Mouse (Mus musculus) kidney, postnatal 0 days (tissue): Measurements from ENCODE around the gene Clpx. TPM values are rescaled to one million over a fixed set of nuclear protein-coding genes. Genes with fewer than 3 reads are reported as not detected.
A peak's percentile ranks its signal among the peaks of the same experiment; 100 is the strongest.

Source experiments
- ATAC-seq: fragments of 200-750 bp; cut with Nextera tagmentation; replicated peaks from 2 replicates; pipeline ENCODE4 v1.8.0; 2017; ENCODE audit warnings: low read depth, moderate number of reproducible peaks, moderate TSS enrichment, moderate library complexity; ENCODE audit not compliant: low FRiP score
- DNase-seq: peaks from one replicate; pipeline ENCODE4 v3.0.0-alpha.2; 2016; ENCODE audit warnings: low spot score
- H3K27ac ChIP-seq: fragments of 300-500 bp; sonication (generic); 2 replicates; pipeline ENCODE4 v1.5.1; 2014; ENCODE audit warnings: mild to moderate bottlenecking
- H3K27me3 ChIP-seq: fragments of 300-500 bp; sonication (generic); 2 replicates; pipeline ENCODE4 v1.6.1; 2014; ENCODE audit warnings: low read length, mixed read lengths; ENCODE audit not compliant: insufficient read depth
- H3K36me3 ChIP-seq: fragments of 300-500 bp; sonication (generic); 2 replicates; pipeline ENCODE4 v1.6.1; 2014; ENCODE audit warnings: low read length, mixed read lengths; ENCODE audit not compliant: insufficient read depth
- H3K4me1 ChIP-seq: fragments of 300-500 bp; sonication (generic); replicated peaks from 2 replicates; pipeline ENCODE4 v1.6.1; 2014; ENCODE audit warnings: antibody characterized with exemption, low read length, mixed read lengths; ENCODE audit not compliant: insufficient read depth
- H3K4me2 ChIP-seq: fragments of 300-500 bp; sonication (generic); 2 replicates; pipeline ENCODE4 v1.6.1; 2014; ENCODE audit warnings: mild to moderate bottlenecking, low read length, moderate library complexity, mixed read lengths
- H3K4me3 ChIP-seq: fragments of 300-500 bp; sonication (generic); replicated peaks from 2 replicates; pipeline ENCODE4 v1.5.1; 2014; ENCODE audit warnings: low read depth, low read length
- H3K9ac ChIP-seq: fragments of 300-500 bp; sonication (generic); 2 replicates; pipeline ENCODE4 v1.6.1; 2014; ENCODE audit warnings: low read depth, low read length
- H3K9me3 ChIP-seq: fragments of 300-500 bp; sonication (generic); replicated peaks from 2 replicates; pipeline ENCODE4 v1.6.1; 2016; ENCODE audit warnings: low read length, inconsistent platforms, mixed read lengths
- CTCF ChIP-seq: IDR thresholded peaks from 2 replicates; pipeline ENCODE4 v1.5.1; 2016; ENCODE audit warnings: antibody characterized with exemption, low read depth, mild to moderate bottlenecking, moderate library complexity
- WGBS: fragments of 180-500 bp; shearing (Covaris S2); extraction: QIAGEN DNeasy Blood & Tissue Kit; methylation state at CpG from one replicate; pipeline ENCODE4 v1.1.7; 2014; 5-methylcytosine and 5-hydroxymethylcytosine counted together
- polyA plus RNA-seq: library from polyadenylated mRNA; unstranded; fragments of >200 nt; fragmentation: Nextera tagmentation; extraction: Ambion mirVana; gene quantifications from 2 replicates; pipeline ENCODE4 v1.2.1, GENCODE M21; 2015

The Clpx gene
- polyA plus RNA-seq, 1 experiment from 2014 or later, result 62.3 TPM

DNA sequence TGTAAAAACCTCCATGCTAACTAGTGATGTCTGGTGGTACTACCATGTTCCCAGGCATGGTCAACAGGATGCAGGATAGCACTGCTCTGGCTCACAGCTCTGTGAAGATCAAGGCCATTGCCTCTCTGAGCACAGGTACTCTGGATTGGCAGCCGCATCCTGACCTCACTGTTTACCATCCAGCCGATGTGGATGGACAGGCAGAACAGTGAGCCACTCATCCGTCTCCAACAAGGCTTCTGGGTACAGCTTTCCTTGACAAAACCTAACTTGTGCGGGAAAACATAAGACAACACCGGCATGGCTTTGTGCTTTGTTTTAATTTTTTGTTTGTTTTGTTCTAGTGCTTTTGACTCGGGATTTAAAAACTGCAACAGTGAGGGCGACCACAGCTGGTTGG is 71.7 kb downstream of the Clpx start:
- Histone ChIP-seq H3K27me3 (no peaks in the 10 kb centered on the region), H3K9me3 (no peaks in the 10 kb centered on the region), H3K4me3 (no peak overlapping the region), H3K4me2 (no peak overlapping the region), H3K9ac (no peak overlapping the region), H3K36me3 (peaks cover 7% of the 10 kb centered on the region; the same call in 1 of the 2 replicates), H3K27ac (no peak overlapping the region), H3K4me1 (no peaks in the 10 kb centered on the region)
- 87% methylated on average over 7 of the region's 7 CpGs for WGBS
- DNase-seq, result no peak
- TF ChIP-seq CTCF, result no peak
- ATAC-seq, result no peak

DNA sequence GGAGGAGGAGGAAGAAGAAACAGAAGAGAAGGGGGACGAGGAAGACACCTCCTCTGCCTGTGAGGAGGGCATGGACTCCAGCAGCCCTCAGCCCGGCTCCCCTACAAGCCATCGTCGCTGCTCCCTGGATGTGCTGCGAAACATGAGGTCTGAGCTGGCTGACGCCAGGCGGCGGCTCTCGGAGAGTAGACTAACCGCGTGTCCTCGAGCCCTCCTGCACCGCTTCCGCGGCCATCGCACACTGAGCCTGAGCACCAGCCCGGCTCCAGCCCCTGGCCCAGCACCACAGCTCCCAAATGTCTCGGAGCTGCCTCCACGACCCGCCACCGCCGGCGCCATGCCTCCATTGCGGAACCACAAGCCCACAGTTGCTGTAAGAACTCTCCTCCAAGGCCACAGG is 77.7 kb downstream of the Clpx start:
- WGBS, result 83% methylated on average over 24 of the region's 24 CpGs
- ATAC-seq, result no peak
- TF ChIP-seq CTCF, result no peak

DNA sequence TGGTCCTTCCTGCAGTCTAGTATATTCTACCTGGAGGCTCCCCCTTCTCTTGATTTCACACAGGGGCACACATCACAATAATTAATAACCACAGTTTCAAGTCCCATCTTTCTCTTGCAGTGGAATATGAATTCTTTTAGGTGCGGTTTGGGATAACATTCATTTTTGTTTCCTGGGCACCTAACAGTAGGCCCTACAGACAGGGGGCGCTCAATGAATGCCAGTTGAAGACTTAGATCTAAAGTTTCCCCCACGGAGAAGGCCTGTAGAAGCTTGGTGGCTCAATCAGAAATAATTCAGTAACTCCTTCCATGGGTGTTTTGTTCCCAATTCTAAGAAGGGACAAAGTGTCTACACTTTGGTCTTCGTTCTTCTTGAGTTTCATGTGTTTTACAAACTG is 78.4 kb downstream of the Clpx start:
- peak; percentile 72 for TF ChIP-seq CTCF
- DNase-seq (peak; percentile 71), ATAC-seq (no peak)
- Histone ChIP-seq H3K27me3 (no peaks in the 10 kb centered on the region), H3K4me1 (no peaks in the 10 kb centered on the region), H3K4me2 (no peak overlapping the region), H3K36me3 (no peaks in the 10 kb centered on the region), H3K4me3 (no peak overlapping the region), H3K9me3 (no peaks in the 10 kb centered on the region), H3K27ac (no peak overlapping the region), H3K9ac (no peak overlapping the region)
- 64% methylated on average over 4 of the region's 4 CpGs for WGBS

More for the DNA sequence above, 77.7 kb downstream of the Clpx start:
- Histone ChIP-seq H3K4me1 (no peaks in the 10 kb centered on the region), H3K9ac (no peak overlapping the region), H3K9me3 (no peaks in the 10 kb centered on the region), H3K27me3 (no peaks in the 10 kb centered on the region), H3K36me3 (no peaks in the 10 kb centered on the region), H3K27ac (no peak overlapping the region), H3K4me3 (no peak overlapping the region), H3K4me2 (no peak overlapping the region)
- DNase-seq, result no peak

DNA sequence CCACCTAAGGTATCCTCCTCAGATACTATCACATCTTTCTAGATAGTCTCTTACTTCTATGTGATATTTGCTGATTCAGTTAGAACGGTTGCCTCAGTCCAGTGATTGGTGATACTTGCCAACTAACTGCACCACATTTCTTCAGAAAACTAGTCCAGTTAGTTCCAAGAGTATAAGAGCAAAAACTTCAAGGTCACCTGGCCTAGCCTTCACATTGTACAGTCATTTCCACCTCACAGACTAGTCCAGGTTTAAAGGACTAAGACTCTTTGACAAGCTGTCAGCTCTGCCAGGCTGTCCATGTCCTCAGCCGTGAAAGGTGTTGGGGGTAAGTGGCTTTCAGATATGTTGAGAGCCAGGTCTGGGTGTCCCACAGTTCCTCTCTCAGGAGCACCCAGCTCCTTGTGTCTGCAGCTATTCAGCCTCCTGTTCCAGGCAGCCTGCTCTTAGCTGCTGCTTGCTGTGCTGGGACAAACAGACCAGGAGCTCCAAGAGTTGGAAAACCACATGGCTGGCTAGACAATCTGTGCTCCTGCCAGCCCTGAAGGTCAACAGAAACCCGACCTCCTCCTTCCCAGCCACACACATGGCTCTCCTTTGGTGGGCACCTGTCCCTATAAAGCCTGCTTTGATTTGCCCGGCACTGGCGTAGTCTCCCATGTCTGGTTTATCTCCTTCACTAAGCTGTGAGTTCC is 80.6 kb downstream of the Clpx start:
- no peaks in the 10 kb centered on the region for H3K36me3 ChIP-seq
- WGBS, result 76% methylated on average over 5 of the region's 5 CpGs
- no peak overlapping the region for H3K27ac ChIP-seq
- H3K4me2 ChIP-seq, result no peak overlapping the region
- no peak for ATAC-seq
- no peak for DNase-seq
- H3K9me3 ChIP-seq, result no peaks in the 10 kb centered on the region
- no peak overlapping the region for H3K4me3 ChIP-seq
- TF ChIP-seq CTCF, result no peak
- H3K9ac ChIP-seq, result no peak overlapping the region
- H3K27me3 ChIP-seq, result no peaks in the 10 kb centered on the region
- H3K4me1 ChIP-seq, result no peaks in the 10 kb centered on the region

DNA sequence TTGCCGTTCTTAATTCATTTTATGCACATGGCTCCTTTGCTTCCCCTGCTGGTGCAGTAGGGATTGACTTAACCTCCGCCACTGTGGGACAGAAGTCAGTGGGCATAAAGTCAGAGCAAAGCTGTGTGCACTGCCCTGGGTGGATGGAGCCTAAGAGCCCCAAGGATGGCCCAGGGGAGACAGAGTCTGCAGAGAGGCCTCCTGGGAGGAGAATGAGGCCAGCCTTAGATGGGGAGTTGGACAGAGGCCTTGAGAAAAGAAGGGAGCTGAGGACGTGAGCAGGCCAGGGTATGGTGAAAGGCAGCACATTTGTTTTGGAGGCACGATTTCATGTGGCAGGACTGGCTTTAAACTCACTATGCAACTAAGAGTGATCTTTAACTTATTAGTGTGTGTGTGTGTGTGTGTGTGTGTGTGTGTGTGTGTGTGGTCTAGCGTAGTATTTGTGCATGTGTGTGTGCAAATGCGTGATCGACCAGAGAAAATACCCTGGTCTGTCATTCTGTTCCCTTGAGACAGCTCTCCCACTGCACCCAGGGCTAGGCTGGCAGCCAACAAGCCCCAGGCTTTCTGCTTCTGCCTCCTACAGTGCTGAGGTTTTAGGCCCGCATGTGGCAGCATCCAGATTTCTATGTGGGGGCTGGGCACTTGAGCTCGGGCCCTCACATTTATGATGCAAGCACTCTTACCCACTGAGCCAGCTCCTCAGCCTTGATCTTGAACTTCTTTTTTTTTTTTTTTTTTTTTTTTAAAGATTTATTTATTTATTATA is 81.3 kb downstream of the Clpx start:
- Histone ChIP-seq H3K9me3 (no peaks in the 10 kb centered on the region), H3K4me3 (no peak overlapping the region), H3K36me3 (no peaks in the 10 kb centered on the region), H3K4me1 (no peaks in the 10 kb centered on the region), H3K4me2 (no peak overlapping the region), H3K9ac (no peak overlapping the region), H3K27ac (no peak overlapping the region), H3K27me3 (no peaks in the 10 kb centered on the region)
- TF ChIP-seq CTCF, result no peak
- 83% methylated on average over 9 of the region's 9 CpGs for WGBS
- ATAC-seq, result no peak
- no peak for DNase-seq

Other genes with a start within 250 kb of the Clpx start
- gene Igdcc4, start 192.8 kb upstream of the Clpx start, polyA plus RNA-seq, result 4.9 and 5.2 TPM in 2 replicates
- gene Igdcc3, start 153.1 kb upstream of the Clpx start, polyA plus RNA-seq, result 2.2 and 2.4 TPM in 2 replicates
- 8.4 and 8.6 TPM in 2 replicates for gene Parp16, start 98.9 kb upstream of the Clpx start, polyA plus RNA-seq
- 0.33 and 0.51 TPM in 2 replicates for gene Cilp, start 29.1 kb upstream of the Clpx start, polyA plus RNA-seq
- 9.1 and 10.3 TPM in 2 replicates for gene Pdcd7, start 51.8 kb downstream of the Clpx start, polyA plus RNA-seq
- 0.08 and 0.10 TPM in 2 replicates for gene Ubap1l, start 66.8 kb downstream of the Clpx start, polyA plus RNA-seq
- gene Kbtbd13, start 97.4 kb downstream of the Clpx start, polyA plus RNA-seq, result 1.2 and 1.5 TPM in 2 replicates
- 10.4 and 10.7 TPM in 2 replicates for gene Rasl12, start 104.2 kb downstream of the Clpx start, polyA plus RNA-seq
- 33.4 and 36.0 TPM in 2 replicates for gene Slc51b, start 128.7 kb downstream of the Clpx start, polyA plus RNA-seq
- gene Mtfmt, start 141.5 kb downstream of the Clpx start, polyA plus RNA-seq, result 19.2 and 20.6 TPM in 2 replicates
- gene Spg21, start 166.7 kb downstream of the Clpx start, polyA plus RNA-seq, result 118 and 122 TPM in 2 replicates
- gene Ankdd1a, start 225.9 kb downstream of the Clpx start, polyA plus RNA-seq, result 0.14 TPM in 1 of 2 replicates, not detected in the other